Mouse (Mus musculus) myocyte (in vitro differentiated cells): ENCODE data around the gene Camta1.

Source experiments
- E2F4 ChIP-seq: IDR thresholded peaks from one replicate; pipeline ENCODE4 v1.6.1; 2011; ENCODE audit warnings: mild to moderate bottlenecking, control low read depth, moderate library complexity; ENCODE audit not compliant: insufficient read depth
- MAX ChIP-seq: IDR thresholded peaks from one replicate; pipeline ENCODE4 v1.6.1; 2011; ENCODE audit warnings: low read depth, mild to moderate bottlenecking, control low read depth
- MYOG ChIP-seq, 3 experiments: IDR thresholded peaks; one replicate each; pipeline ENCODE4 v1.6.1; 2011; ENCODE audit warnings: control low read depth in 2 of 3, low read depth in 2 of 3, mild to moderate bottlenecking in 2 of 3; ENCODE audit not compliant: insufficient read length in 2 of 3, control insufficient read depth in 1 of 3, insufficient read depth in 1 of 3
- POLR2A ChIP-seq: IDR thresholded peaks from one replicate; pipeline ENCODE4 v1.6.1; 2011; ENCODE audit warnings: low read depth, mild to moderate bottlenecking, control low read depth, moderate library complexity; ENCODE audit not compliant: insufficient read length
- POLR2AphosphoS2 ChIP-seq: IDR thresholded peaks from one replicate; pipeline ENCODE4 v1.6.1; 2011; ENCODE audit warnings: low read depth, control low read depth; ENCODE audit not compliant: insufficient read length
- TCF12 ChIP-seq: IDR thresholded peaks from one replicate; pipeline ENCODE4 v1.6.1; 2011; ENCODE audit warnings: mild to moderate bottlenecking, control low read depth; ENCODE audit not compliant: poor library complexity, insufficient read depth, severe bottlenecking
- USF1 ChIP-seq: IDR thresholded peaks from one replicate; pipeline ENCODE4 v1.6.1; 2011; ENCODE audit warnings: low read depth, mild to moderate bottlenecking, control low read depth, moderate library complexity

- TF ChIP-seq USF1 (no peak), POLR2AphosphoS2 (no peak), POLR2A (no peak), E2F4 (no peak), MYOG (IDR thresholded peaks at IDR 0.05; ENCODE audit: control insufficient read depth in 1 of 3, insufficient read depth in 1 of 3, insufficient read length in 2 of 3, low read depth in 2 of 3) (no peak), TCF12 (no peak), MAX (no peak)
Observed at GRCm38 (mm10) chr4:151688206-151688605, 173.5 kb downstream of the Camta1 start.
